Mouse (Mus musculus) embryonic fibroblast, embryonic 13.5 days (primary cell): ENCODE data around the gene Gm9747. TPM values are rescaled to one million over a fixed set of nuclear protein-coding genes. Genes with fewer than 3 reads are reported as not detected.

ENCODE experiments used
- H3K27ac ChIP-seq: 2 replicates; pipeline ENCODE4 v1.5.1; 2012; ENCODE audit warnings: low read length, control low read depth, inconsistent platforms; ENCODE audit not compliant: insufficient read depth
- H3K4me1 ChIP-seq: 2 replicates; pipeline ENCODE4 v1.6.1; 2011; ENCODE audit warnings: low read length; ENCODE audit not compliant: control insufficient read depth, insufficient read depth
- H3K4me3 ChIP-seq: 2 replicates; pipeline ENCODE4 v1.5.1; 2011; ENCODE audit warnings: mild to moderate bottlenecking, control low read depth, low read length; ENCODE audit not compliant: insufficient read depth
- CTCF ChIP-seq: IDR thresholded peaks from 2 replicates; pipeline ENCODE4 v1.5.1; 2011; ENCODE audit warnings: mild to moderate bottlenecking, control low read depth, low read length, moderate library complexity, borderline replicate concordance; ENCODE audit not compliant: insufficient read depth
- POLR2A ChIP-seq: IDR thresholded peaks from 2 replicates; pipeline ENCODE4 v1.6.1; 2011; ENCODE audit warnings: low read depth, mild to moderate bottlenecking, control low read depth, low read length, moderate library complexity
- polyA plus RNA-seq: library from polyadenylated mRNA; stranded (reverse); fragments of >200 nt; gene quantifications from 2 replicates; pipeline ENCODE4 v1.2.4, GENCODE M21; 2011; ENCODE audit warnings: low read depth; ENCODE audit not compliant: missing spikeins, insufficient read length

Gene Gm9747
- polyA plus RNA-seq: not detected in 2 replicates

GRCm38 (mm10) chr1:82232812-82233211 lies at the start of gene Gm9747:
Gm9747 (plus strand) TSS chr1:82233112.
- Histone ChIP-seq H3K4me3 (no peak within 1 kb of the TSS), H3K4me1 (no peaks in the 10 kb centered on the region), H3K27ac (no peak within 1 kb of the TSS)
- TF ChIP-seq CTCF (no peak), POLR2A (no peak)

- no peak for TF ChIP-seq POLR2A
- no peak for TF ChIP-seq CTCF
- no peak overlapping the region for H3K4me3 ChIP-seq
- no peak overlapping the region for H3K27ac ChIP-seq
- no peaks in the 10 kb centered on the region for H3K4me1 ChIP-seq
These were observed 48.9 kb upstream of the Gm9747 start for GRCm38 (mm10) chr1:82183913-82184442.

GRCm38 (mm10) chr1:82188549-82189231 lies 44.2 kb upstream of the Gm9747 start:
- H3K4me3 ChIP-seq: no peak overlapping the region
- no peak for TF ChIP-seq POLR2A
- no peak for TF ChIP-seq CTCF
- H3K4me1 ChIP-seq: peaks cover 7% of the 10 kb centered on the region; the same call in 1 of the 2 replicates
- H3K27ac ChIP-seq: no peak overlapping the region

- H3K27ac ChIP-seq: no peak overlapping the region
- no peak overlapping the region for H3K4me3 ChIP-seq
- TF ChIP-seq POLR2A (no peak), CTCF (no peak)
- H3K4me1 ChIP-seq: peaks cover 7% of the 10 kb centered on the region; the same call in 1 of the 2 replicates
These were observed 43.4 kb upstream of the Gm9747 start for GRCm38 (mm10) chr1:82189516-82189915.

- no peak overlapping the region for H3K27ac ChIP-seq
- no peak overlapping the region for H3K4me3 ChIP-seq
- TF ChIP-seq POLR2A (no peak), CTCF (no peak)
- peaks cover 7% of the 10 kb centered on the region; the same call in 1 of the 2 replicates for H3K4me1 ChIP-seq
These were observed 41.3 kb upstream of the Gm9747 start for GRCm38 (mm10) chr1:82191579-82191978.

GRCm38 (mm10) chr1:82199918-82200317 lies 33.0 kb upstream of the Gm9747 start:
- TF ChIP-seq POLR2A (no peak), CTCF (no peak)
- Histone ChIP-seq H3K27ac (peak overlapping the region; percentile 70), H3K4me3 (no peak overlapping the region), H3K4me1 (peaks cover 2% of the 10 kb centered on the region; the same call in 1 of the 2 replicates)

- H3K4me1 ChIP-seq: peaks cover 2% of the 10 kb centered on the region; the same call in 1 of the 2 replicates
- TF ChIP-seq CTCF (no peak), POLR2A (no peak)
- no peak overlapping the region for H3K4me3 ChIP-seq
- H3K27ac ChIP-seq: peak overlapping the region; percentile 70; the same call in 1 of the 2 replicates
These were observed 32.3 kb upstream of the Gm9747 start for GRCm38 (mm10) chr1:82200636-82201035.

GRCm38 (mm10) chr1:82207511-82207910 lies 25.4 kb upstream of the Gm9747 start:
- TF ChIP-seq CTCF: no peak
- no peak for TF ChIP-seq POLR2A
- Histone ChIP-seq H3K27ac (no peak overlapping the region), H3K4me3 (no peak overlapping the region), H3K4me1 (no peaks in the 10 kb centered on the region)

- Histone ChIP-seq H3K4me1 (no peaks in the 10 kb centered on the region), H3K4me3 (no peak overlapping the region), H3K27ac (no peak overlapping the region)
- no peak for TF ChIP-seq CTCF
- no peak for TF ChIP-seq POLR2A
These were observed 12.1 kb upstream of the Gm9747 start for GRCm38 (mm10) chr1:82220673-82221396.

- TF ChIP-seq POLR2A (no peak), CTCF (no peak)
- H3K27ac ChIP-seq: no peak overlapping the region
- no peak overlapping the region for H3K4me3 ChIP-seq
- H3K4me1 ChIP-seq: no peaks in the 10 kb centered on the region
These were observed 11.4 kb upstream of the Gm9747 start for GRCm38 (mm10) chr1:82221462-82221861.
